Mouse (Mus musculus) stomach, postnatal 0 days (tissue): ENCODE measurements around the gene Ctu1. TPM values are rescaled to one million over a fixed set of nuclear protein-coding genes. Genes with fewer than 3 reads are reported as not detected.

ENCODE experiments used
- ATAC-seq: fragments of 200-750 bp; cut with Nextera tagmentation; 2 replicates; pipeline ENCODE4 v1.8.0; 2017; ENCODE audit not compliant: low FRiP score, low TSS enrichment
- DNase-seq: peaks from one replicate; pipeline ENCODE4 v3.0.0-alpha.2; 2016; ENCODE audit warnings: low spot score
- H3K27ac ChIP-seq: fragments of 300-500 bp; sonication (generic); replicated peaks from 2 replicates; pipeline ENCODE4 v1.5.1; 2014; ENCODE audit warnings: mild to moderate bottlenecking, control low read depth
- H3K27me3 ChIP-seq: fragments of 300-500 bp; sonication (generic); 2 replicates; pipeline ENCODE4 v1.6.1; 2014; ENCODE audit warnings: low read length; ENCODE audit not compliant: control insufficient read depth, insufficient read depth
- H3K36me3 ChIP-seq: fragments of 300-500 bp; sonication (generic); 2 replicates; pipeline ENCODE4 v1.6.1; 2014; ENCODE audit warnings: low read length, mixed read lengths; ENCODE audit not compliant: control insufficient read depth, insufficient read depth
- H3K4me1 ChIP-seq: fragments of 300-500 bp; sonication (generic); replicated peaks from 2 replicates; pipeline ENCODE4 v1.6.1; 2014; ENCODE audit warnings: antibody characterized with exemption; ENCODE audit not compliant: control insufficient read depth, insufficient read depth
- H3K4me2 ChIP-seq: fragments of 300-500 bp; sonication (generic); replicated peaks from 2 replicates; pipeline ENCODE4 v1.6.1; 2014; ENCODE audit warnings: low read depth, mild to moderate bottlenecking, control low read depth, moderate library complexity
- H3K4me3 ChIP-seq: fragments of 300-500 bp; sonication (generic); 2 replicates; pipeline ENCODE4 v1.5.1; 2014; ENCODE audit warnings: low read depth, low read length, control low read depth
- H3K9ac ChIP-seq: fragments of 300-500 bp; sonication (generic); 2 replicates; pipeline ENCODE4 v1.6.1; 2014; ENCODE audit warnings: mild to moderate bottlenecking, low read length, control low read depth, mixed read lengths
- H3K9me3 ChIP-seq: fragments of 300-500 bp; sonication (generic); 2 replicates; pipeline ENCODE4 v1.6.1; 2016; ENCODE audit warnings: low read length; ENCODE audit not compliant: control insufficient read depth
- CTCF ChIP-seq: IDR thresholded peaks from 2 replicates; pipeline ENCODE4 v1.5.1; 2016; ENCODE audit warnings: antibody characterized with exemption, low read depth, mild to moderate bottlenecking, moderate library complexity
- EP300 ChIP-seq: optimal IDR thresholded peaks from 2 replicates; pipeline ENCODE3; 2016; ENCODE audit warnings: antibody characterized with exemption
- WGBS: fragments of 180-500 bp; shearing (Covaris S2); extraction: QIAGEN DNeasy Blood & Tissue Kit; methylation state at CpG from one replicate; pipeline ENCODE4 v1.1.7; 2014; 5-methylcytosine and 5-hydroxymethylcytosine counted together
- polyA plus RNA-seq: library from polyadenylated mRNA; unstranded; fragments of >200 nt; fragmentation: Nextera tagmentation; extraction: Ambion mirVana; gene quantifications from 2 replicates; pipeline ENCODE4 v1.2.1, GENCODE M21; 2015

The Ctu1 gene
- polyA plus RNA-seq: 8.5 and 9.0 TPM in 2 replicates

GRCm38 (mm10) chr7:43671809-43672580, at the start of gene Ctu1:
Ctu1 (plus strand) TSS chr7:43672016.
- H3K27ac ChIP-seq: peak within 1 kb of the TSS; percentile 82
- WGBS: under 1% methylated on average over 26 of the region's 26 CpGs
- ATAC-seq: peak; percentile 98

GRCm38 (mm10) chr7:43622927-43623326, 48.9 kb upstream of the Ctu1 start:
- Histone ChIP-seq H3K4me2 (no peak overlapping the region), H3K36me3 (no peaks in the 10 kb centered on the region)
- TF ChIP-seq EP300: no peak

More at GRCm38 (mm10) chr7:43671809-43672580, at the start of gene Ctu1:
- peaks cover 16% of the 10 kb centered on the region for H3K36me3 ChIP-seq
- no peaks in the 10 kb centered on the region for H3K9me3 ChIP-seq
- peak within 1 kb of the TSS; percentile 73 for H3K9ac ChIP-seq
- H3K4me1 ChIP-seq: 0 out of 2 replicates have a peak, but pooled peaks cover 6% of the 10 kb centered on the region
- peak within 1 kb of the TSS; percentile 64 for H3K4me3 ChIP-seq
- H3K27me3 ChIP-seq: no peaks in the 10 kb centered on the region
- DNase-seq: peak; percentile 87
- no peak for TF ChIP-seq CTCF
- TF ChIP-seq EP300: peak; percentile 17
- peak within 1 kb of the TSS; percentile 76 for H3K4me2 ChIP-seq

GRCm38 (mm10) chr7:43623819-43624218, 48.0 kb upstream of the Ctu1 start:
- Histone ChIP-seq H3K4me2 (no peak overlapping the region), H3K9me3 (no peaks in the 10 kb centered on the region), H3K27me3 (no peaks in the 10 kb centered on the region), H3K9ac (no peak overlapping the region), H3K36me3 (no peaks in the 10 kb centered on the region), H3K4me3 (no peak overlapping the region), H3K27ac (no peak overlapping the region), H3K4me1 (no peaks in the 10 kb centered on the region)
- no peak for ATAC-seq
- WGBS: 11% methylated on average over 10 of the region's 10 CpGs
- DNase-seq: no peak
- no peak for TF ChIP-seq CTCF
- no peak for TF ChIP-seq EP300

More at GRCm38 (mm10) chr7:43622927-43623326, 48.9 kb upstream of the Ctu1 start:
- Histone ChIP-seq H3K27me3 (no peaks in the 10 kb centered on the region), H3K4me1 (no peaks in the 10 kb centered on the region), H3K4me3 (no peak overlapping the region), H3K9ac (no peak overlapping the region), H3K27ac (no peak overlapping the region), H3K9me3 (no peaks in the 10 kb centered on the region)
- ATAC-seq: no peak
- WGBS: 79% methylated on average over 7 of the region's 7 CpGs
- no peak for DNase-seq

- Histone ChIP-seq H3K27me3 (no peaks in the 10 kb centered on the region), H3K4me1 (no peaks in the 10 kb centered on the region), H3K4me3 (no peak overlapping the region), H3K4me2 (no peak overlapping the region), H3K9me3 (no peaks in the 10 kb centered on the region), H3K36me3 (no peaks in the 10 kb centered on the region), H3K9ac (no peak overlapping the region), H3K27ac (no peak overlapping the region)
- 64% methylated on average over 2 of the region's 3 CpGs for WGBS
- ATAC-seq: no peak
- no peak for TF ChIP-seq EP300
- no peak for TF ChIP-seq CTCF
- DNase-seq: no peak
Measured at GRCm38 (mm10) chr7:43625065-43625464, 46.8 kb upstream of the Ctu1 start.

GRCm38 (mm10) chr7:43625794-43626422, 45.9 kb upstream of the Ctu1 start:
- no peaks in the 10 kb centered on the region for H3K9me3 ChIP-seq
- DNase-seq (no peak), ATAC-seq (no peak)
- no peak overlapping the region for H3K4me2 ChIP-seq
- H3K4me3 ChIP-seq: no peak overlapping the region
- H3K9ac ChIP-seq: no peak overlapping the region
- TF ChIP-seq CTCF: no peak
- TF ChIP-seq EP300: no peak
- no peaks in the 10 kb centered on the region for H3K36me3 ChIP-seq
- no peaks in the 10 kb centered on the region for H3K27me3 ChIP-seq
- 80% methylated on average over 8 of the region's 8 CpGs for WGBS
- H3K4me1 ChIP-seq: no peaks in the 10 kb centered on the region
- no peak overlapping the region for H3K27ac ChIP-seq

- no peaks in the 10 kb centered on the region for H3K27me3 ChIP-seq
- no peaks in the 10 kb centered on the region for H3K36me3 ChIP-seq
- no peaks in the 10 kb centered on the region for H3K4me1 ChIP-seq
- H3K4me3 ChIP-seq: no peak overlapping the region
- 54% methylated on average over 4 of the region's 4 CpGs for WGBS
- DNase-seq (no peak), ATAC-seq (no peak)
- no peak overlapping the region for H3K9ac ChIP-seq
- H3K27ac ChIP-seq: no peak overlapping the region
- H3K9me3 ChIP-seq: no peaks in the 10 kb centered on the region
- TF ChIP-seq EP300 (no peak), CTCF (no peak)
- H3K4me2 ChIP-seq: no peak overlapping the region
Measured at GRCm38 (mm10) chr7:43633940-43634339, 37.9 kb upstream of the Ctu1 start.
